Mouse (Mus musculus): ENCODE data around the gene Npr2.

DNA sequence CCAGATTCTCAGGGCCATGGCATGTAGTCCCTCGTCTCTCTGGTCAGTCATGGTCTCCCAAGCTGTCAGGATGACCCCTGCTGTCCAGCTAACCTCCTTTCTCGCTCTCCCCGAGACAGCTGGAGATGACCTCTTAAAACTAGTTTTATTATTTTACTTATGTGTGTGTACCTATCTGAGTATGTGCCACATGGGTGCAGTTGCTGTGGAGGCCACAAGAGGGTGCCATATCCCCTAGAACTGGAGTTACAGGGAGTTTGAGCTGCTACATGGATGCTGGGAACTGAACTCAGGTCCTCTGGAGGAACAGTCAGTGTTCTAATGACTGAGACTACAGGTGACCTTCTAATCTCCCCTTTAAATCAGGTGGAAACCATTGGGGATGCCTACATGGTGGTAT is 18.0 kb downstream of the Npr2 start:
- 0 out of 2 replicates have a peak, but pooled peaks have one; percentile 25 for TF ChIP-seq CTCF (IDR thresholded peaks at IDR 0.05; ENCODE audit: low read depth, low read length)
- TF ChIP-seq POLR2A (IDR thresholded peaks at IDR 0.05; ENCODE audit: borderline replicate concordance, low read depth, low read length) = no peak

Data from bone marrow macrophage, adult 2 months (primary cell).